Mouse (Mus musculus) bone marrow, adult 2 months (tissue): Measurements from ENCODE around the gene Ppp2r3a.

Experiments
- CTCF ChIP-seq: fragments of 200-500 bp; IDR thresholded peaks from 2 replicates; pipeline ENCODE4 v1.5.1; 2011; ENCODE audit warnings: low read length, control low read depth; ENCODE audit not compliant: control insufficient read depth, insufficient read depth
- POLR2A ChIP-seq: fragments of 200-500 bp; IDR thresholded peaks from 2 replicates; pipeline ENCODE4 v1.6.1; 2011; ENCODE audit warnings: low read depth, mild to moderate bottlenecking, control low read depth, low read length, borderline replicate concordance; ENCODE audit not compliant: control insufficient read depth

- TF ChIP-seq CTCF (no peak), POLR2A (no peak)
These were observed 32.5 kb upstream of the Ppp2r3a start for GRCm38 (mm10) chr9:101284049-101284448.
